Mouse (Mus musculus): ENCODE data around the gene Fhod1. TPM values are rescaled to one million over a fixed set of nuclear protein-coding genes. Genes with fewer than 3 reads are reported as not detected.

Gene Fhod1
- polyA plus RNA-seq, 1 experiment: 18.0 TPM

- Histone ChIP-seq H3K4me3 (ENCODE audit: insufficient read depth, low read length) (no peak overlapping the region), H3K27ac (ENCODE audit: insufficient read depth, low read depth, low read length) (no peak overlapping the region), H3K4me1 (ENCODE audit: control insufficient read depth, insufficient read depth, low read length) (peaks cover 11% of the 10 kb centered on the region)
- no peak for TF ChIP-seq POLR2A (IDR thresholded peaks at IDR 0.05; ENCODE audit: borderline replicate concordance, low read depth, low read length)
Measured at GRCm38 (mm10) chr8:105309142-105309847, 38.5 kb downstream of the Fhod1 start.

DNA sequence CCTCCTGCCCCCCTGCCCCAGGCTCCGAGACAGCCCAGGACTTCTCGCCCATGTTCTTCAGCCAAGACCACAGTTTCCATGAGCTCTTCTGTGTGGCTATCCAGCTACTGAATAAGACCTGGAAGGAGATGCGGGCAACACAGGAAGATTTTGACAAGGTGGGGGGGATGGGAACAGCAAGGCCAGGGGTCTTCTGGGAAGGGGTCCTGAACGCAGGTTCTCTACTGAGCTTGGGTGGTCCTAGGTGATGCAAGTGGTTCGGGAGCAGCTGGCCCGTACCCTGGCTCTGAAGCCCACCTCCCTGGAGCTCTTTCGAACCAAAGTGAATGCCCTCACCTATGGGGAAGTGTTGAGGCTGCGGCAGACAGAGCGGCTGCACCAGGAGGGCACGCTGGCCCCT is 39.3 kb downstream of the Fhod1 start:
- TF ChIP-seq POLR2A (IDR thresholded peaks at IDR 0.05; ENCODE audit: borderline replicate concordance, low read depth, low read length) (no peak), CTCF (IDR thresholded peaks at IDR 0.05; ENCODE audit: low read depth, low read length) (no peak)
- no peak overlapping the region for H3K27ac ChIP-seq (ENCODE audit: insufficient read depth, low read depth, low read length)
- no peak overlapping the region for H3K4me3 ChIP-seq (ENCODE audit: insufficient read depth, low read length)
- peaks cover 20% of the 10 kb centered on the region for H3K4me1 ChIP-seq (ENCODE audit: control insufficient read depth, insufficient read depth, low read length)

DNA sequence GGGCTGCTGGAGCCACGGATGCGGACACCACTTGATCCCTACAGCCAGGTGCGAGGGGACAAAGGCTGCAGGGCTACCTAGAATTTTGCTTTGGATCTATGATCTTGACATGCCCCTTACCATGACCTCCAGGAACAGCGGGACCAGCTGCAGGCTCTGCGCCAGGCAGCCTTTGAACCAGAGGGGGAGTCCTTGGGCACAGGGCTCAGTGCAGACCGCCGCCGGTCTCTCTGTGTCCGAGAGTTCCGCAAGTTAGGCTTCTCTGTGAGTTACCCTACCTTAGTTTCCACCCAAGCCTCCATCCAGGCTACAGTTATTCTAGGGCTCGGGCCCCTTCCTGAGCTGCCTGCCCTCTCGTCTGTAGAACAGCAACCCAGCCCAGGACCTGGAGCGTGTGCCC is 40.1 kb downstream of the Fhod1 start:
- Histone ChIP-seq H3K4me1 (ENCODE audit: control insufficient read depth, insufficient read depth, low read length) (peaks cover 25% of the 10 kb centered on the region), H3K4me3 (ENCODE audit: insufficient read depth, low read length) (no peak overlapping the region), H3K27ac (ENCODE audit: insufficient read depth, low read depth, low read length) (no peak overlapping the region)
- TF ChIP-seq POLR2A (IDR thresholded peaks at IDR 0.05; ENCODE audit: borderline replicate concordance, low read depth, low read length) (no peak), CTCF (IDR thresholded peaks at IDR 0.05; ENCODE audit: low read depth, low read length) (no peak)

- Histone ChIP-seq H3K4me3 (ENCODE audit: insufficient read depth, low read length) (no peak overlapping the region), H3K27ac (ENCODE audit: insufficient read depth, low read depth, low read length) (no peak overlapping the region), H3K4me1 (ENCODE audit: control insufficient read depth, insufficient read depth, low read length) (peaks cover 38% of the 10 kb centered on the region)
- TF ChIP-seq CTCF (IDR thresholded peaks at IDR 0.05; ENCODE audit: low read depth, low read length) (no peak), POLR2A (IDR thresholded peaks at IDR 0.05; ENCODE audit: borderline replicate concordance, low read depth, low read length) (no peak)
Measured at GRCm38 (mm10) chr8:105306146-105306691, 41.5 kb downstream of the Fhod1 start.

DNA sequence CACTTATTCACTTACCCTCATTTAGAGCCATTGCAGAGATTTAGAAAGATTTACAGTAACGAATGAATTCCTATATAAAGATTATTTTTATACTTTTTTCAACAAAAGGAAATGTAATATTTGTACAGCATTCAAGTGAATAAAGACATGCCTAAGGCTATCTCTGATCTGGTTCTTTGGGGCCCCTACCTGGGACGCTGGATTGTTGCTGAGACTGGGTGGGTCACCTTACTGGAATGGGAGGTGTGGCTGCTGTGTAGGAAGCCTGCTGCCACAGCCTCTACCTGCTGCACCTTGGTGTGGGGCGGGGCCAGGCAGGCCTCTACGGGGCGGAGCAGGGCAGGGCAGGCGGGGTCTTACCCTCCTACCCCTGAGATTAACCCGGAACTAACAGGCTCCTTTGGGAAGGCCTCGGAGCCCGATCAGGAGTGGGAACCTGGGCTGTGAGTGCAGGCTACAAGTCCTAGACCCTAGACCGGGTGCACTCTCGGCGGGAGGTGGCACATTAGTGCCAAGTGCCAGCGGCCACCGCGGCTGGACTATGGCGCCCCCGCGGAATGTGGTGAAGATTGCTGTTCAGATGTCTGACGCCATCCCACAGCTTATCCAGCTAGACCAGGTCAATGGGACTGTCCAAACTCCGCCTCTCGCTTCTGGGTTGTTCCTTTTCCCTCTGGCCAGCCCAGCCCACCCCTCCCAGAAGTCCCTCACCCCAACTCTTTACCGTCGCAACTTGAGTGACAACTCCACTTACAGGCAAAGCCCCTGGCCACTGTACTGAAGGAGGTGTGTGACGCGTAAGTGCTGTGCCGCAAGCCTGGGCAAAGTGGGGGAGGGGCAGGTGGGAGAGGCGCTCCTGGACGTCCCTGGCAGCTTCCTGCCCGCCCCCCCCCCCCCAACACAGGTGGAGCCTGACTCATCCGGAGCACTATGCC is 42.3 kb downstream of the Fhod1 start, which contains the start of gene Elmo3:
Elmo3 (plus strand) TSS at position 391 of the 935 bp plus-strand sequence.
- H3K4me1 ChIP-seq (ENCODE audit: control insufficient read depth, insufficient read depth, low read length): peaks cover 40% of the 10 kb centered on the region
- H3K4me3 ChIP-seq (ENCODE audit: insufficient read depth, low read length): no peak within 1 kb of the TSS
- H3K27ac ChIP-seq (ENCODE audit: insufficient read depth, low read depth, low read length): peak within 1 kb of the TSS; percentile 71
- no peak for TF ChIP-seq CTCF (IDR thresholded peaks at IDR 0.05; ENCODE audit: low read depth, low read length)
- TF ChIP-seq POLR2A (IDR thresholded peaks at IDR 0.05; ENCODE audit: borderline replicate concordance, low read depth, low read length): no peak

DNA sequence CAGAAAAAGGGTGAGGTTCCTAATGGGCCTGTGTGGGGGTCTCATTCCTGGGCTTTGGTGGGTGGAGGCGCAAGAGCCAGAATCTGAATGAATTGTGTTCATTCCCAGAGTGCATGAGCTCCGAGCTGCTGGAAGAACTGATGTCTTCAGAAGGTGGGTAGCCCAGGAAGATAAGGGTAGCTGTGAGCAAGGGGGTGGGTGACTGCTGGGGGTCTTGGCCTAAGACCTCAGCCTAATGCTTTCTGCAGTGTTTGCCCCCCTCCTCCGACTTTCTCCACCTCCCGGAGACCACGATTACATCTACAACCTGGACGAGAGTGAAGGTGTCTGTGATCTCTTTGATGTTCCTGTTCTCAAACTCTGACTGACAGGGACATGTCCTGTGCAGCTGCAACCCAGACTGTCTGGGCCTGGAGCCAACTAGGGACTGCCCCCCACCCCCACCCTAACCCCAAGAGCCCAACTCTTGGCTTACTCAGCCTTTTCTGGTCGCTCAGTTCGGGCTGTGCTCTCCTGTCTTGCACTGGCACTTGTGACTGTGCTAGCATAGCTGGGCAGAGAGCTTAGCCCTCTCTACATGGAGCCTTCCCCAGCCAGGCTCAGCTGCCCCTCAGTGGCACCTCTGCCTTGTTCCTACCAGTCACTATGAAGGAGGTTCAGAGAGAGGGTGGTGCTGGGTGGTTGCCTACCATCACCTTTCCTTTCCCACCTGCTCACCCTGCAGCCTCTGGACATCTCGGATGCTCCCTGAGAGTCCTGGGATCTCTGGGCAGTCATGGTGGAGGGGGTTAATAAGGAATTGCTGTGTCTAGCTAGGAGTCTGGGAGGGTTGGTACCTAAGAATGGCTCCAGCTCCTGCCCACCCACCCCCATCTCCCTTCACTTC is 43.2 kb downstream of the Fhod1 start:
- TF ChIP-seq POLR2A (IDR thresholded peaks at IDR 0.05; ENCODE audit: borderline replicate concordance, low read depth, low read length) (no peak), CTCF (IDR thresholded peaks at IDR 0.05; ENCODE audit: low read depth, low read length) (no peak)
- peak overlapping the region; percentile 71 for H3K27ac ChIP-seq (ENCODE audit: insufficient read depth, low read depth, low read length)
- H3K4me1 ChIP-seq (ENCODE audit: control insufficient read depth, insufficient read depth, low read length): peaks cover 42% of the 10 kb centered on the region
- no peak overlapping the region for H3K4me3 ChIP-seq (ENCODE audit: insufficient read depth, low read length)

DNA sequence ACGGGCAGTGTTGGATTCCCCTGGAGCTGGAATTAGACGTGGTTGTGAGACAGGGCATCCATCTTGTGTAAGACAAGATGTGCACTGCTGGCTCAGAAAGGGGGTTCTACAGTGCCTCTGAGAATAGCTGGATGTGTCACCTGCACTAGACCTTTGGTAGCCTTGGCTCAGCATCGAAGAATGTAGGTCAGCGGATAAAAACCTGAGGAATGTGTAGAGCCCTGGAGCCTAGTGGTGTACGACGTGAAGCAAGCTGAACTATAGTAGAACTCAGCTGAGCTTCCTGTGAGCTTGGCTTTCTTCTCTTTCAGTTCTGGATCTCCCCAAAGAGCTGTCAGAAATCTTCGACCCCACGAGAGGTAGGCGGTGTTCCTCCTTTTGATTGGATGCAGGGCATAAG is 43.9 kb downstream of the Fhod1 start:
- Histone ChIP-seq H3K4me1 (ENCODE audit: control insufficient read depth, insufficient read depth, low read length) (peaks cover 44% of the 10 kb centered on the region), H3K4me3 (ENCODE audit: insufficient read depth, low read length) (no peak overlapping the region), H3K27ac (ENCODE audit: insufficient read depth, low read depth, low read length) (peak overlapping the region; percentile 16)
- TF ChIP-seq CTCF (IDR thresholded peaks at IDR 0.05; ENCODE audit: low read depth, low read length): no peak
- no peak for TF ChIP-seq POLR2A (IDR thresholded peaks at IDR 0.05; ENCODE audit: borderline replicate concordance, low read depth, low read length)

DNA sequence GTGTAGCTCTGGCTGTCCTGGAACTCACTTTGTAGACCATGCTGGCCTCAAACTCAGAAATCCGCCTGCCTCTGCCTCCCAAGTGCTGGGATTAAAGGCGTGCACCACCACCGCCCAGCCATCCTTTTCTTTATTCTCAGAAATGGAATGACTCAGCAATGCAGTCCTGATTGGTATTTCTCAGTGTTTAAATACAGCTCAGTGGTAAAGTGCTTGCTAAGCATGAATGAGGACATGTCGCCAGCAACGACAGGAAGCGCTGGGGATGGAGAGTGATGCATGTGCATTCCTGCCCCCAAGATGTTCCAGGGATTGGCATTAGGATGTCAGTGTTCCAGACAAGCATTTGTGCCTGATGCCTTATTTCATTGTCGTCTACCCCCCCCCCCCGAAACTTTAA is 44.4 kb downstream of the Fhod1 start:
- Histone ChIP-seq H3K4me3 (ENCODE audit: insufficient read depth, low read length) (no peak overlapping the region), H3K27ac (ENCODE audit: insufficient read depth, low read depth, low read length) (peak overlapping the region; percentile 67), H3K4me1 (ENCODE audit: control insufficient read depth, insufficient read depth, low read length) (peaks cover 47% of the 10 kb centered on the region)
- TF ChIP-seq POLR2A (IDR thresholded peaks at IDR 0.05; ENCODE audit: borderline replicate concordance, low read depth, low read length) (no peak), CTCF (IDR thresholded peaks at IDR 0.05; ENCODE audit: low read depth, low read length) (no peak)

DNA sequence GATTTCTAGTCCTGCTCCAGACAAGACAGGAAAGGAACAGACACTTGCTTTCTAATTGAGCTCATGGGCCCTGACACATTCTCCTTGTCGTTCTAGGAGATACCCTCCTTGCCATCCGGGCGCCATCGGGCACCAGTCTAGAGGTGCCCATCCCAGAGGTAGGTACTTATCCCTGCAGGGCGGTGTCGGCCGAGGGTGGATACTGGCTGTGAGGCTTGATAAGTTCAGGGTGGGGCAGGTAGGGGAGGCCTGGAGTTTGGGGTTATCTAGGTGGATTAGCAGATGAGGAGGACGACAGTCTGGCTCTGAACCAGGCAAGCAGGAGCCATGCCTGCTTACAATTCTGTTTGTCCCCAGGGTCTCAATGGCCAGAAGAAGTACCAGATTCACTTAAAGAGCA is 47.8 kb downstream of the Fhod1 start:
- no peak overlapping the region for H3K27ac ChIP-seq (ENCODE audit: insufficient read depth, low read depth, low read length)
- no peak for TF ChIP-seq POLR2A (IDR thresholded peaks at IDR 0.05; ENCODE audit: borderline replicate concordance, low read depth, low read length)
- H3K4me1 ChIP-seq (ENCODE audit: control insufficient read depth, insufficient read depth, low read length): peaks cover 51% of the 10 kb centered on the region
- no peak overlapping the region for H3K4me3 ChIP-seq (ENCODE audit: insufficient read depth, low read length)
